Mouse (Mus musculus): ENCODE measurements around the gene Nutf2.
A peak's percentile ranks its signal among the peaks of the same experiment; 100 is the strongest.
"Not testable (repeated sequence)": the region's sequence is repeated elsewhere in the genome, so short reads cannot be mapped to it uniquely, and the experiment has no call there.

The Nutf2 gene

DNA sequence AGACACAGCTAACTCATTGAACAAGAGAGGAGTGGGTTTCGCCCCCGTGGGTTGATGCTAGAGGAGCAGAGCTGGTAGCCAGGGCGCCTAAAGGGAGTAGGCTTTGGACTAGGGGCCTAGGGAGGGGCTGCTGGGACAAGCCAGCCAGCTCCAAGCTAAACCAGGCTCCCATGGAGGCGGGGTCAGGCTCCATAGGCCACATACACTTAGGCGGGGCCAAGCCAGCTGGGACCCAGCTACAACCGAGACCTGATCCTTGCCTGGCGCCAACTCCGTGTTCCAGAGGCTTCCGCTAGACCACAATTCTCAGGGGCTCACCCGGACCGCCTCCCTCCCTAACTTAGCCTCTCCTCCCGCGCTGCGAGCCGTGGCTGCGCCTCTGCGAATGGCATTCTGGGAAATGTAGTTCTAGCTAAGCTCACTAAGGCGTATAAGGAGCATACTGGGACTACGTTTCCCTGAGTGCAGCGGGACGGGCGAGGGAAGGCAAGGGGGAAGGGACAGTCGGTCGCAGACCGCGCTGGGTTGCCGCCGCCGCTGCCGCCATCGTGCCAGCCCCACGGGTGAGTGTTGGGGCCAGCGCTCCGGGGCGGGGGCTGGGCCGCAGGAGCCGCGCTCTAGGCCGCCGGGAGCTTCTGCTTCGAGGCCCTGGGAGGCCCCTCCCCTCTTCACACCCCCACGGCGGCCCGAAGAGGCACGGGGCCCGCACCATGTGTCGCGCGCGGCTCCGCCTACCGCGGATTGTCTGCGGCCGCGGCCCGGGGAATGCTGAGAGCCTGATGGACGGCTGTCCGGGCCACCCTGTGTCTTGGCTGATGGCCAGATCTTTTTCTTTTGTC, at the start of gene Nutf2:
Gene Nutf2, plus strand, starts transcription at position 438 of the 839 bp plus-strand sequence.
- peak; percentile 81 to 96 for DNase-seq (ENCODE audit: low spot score in 2 of 2)

DNA sequence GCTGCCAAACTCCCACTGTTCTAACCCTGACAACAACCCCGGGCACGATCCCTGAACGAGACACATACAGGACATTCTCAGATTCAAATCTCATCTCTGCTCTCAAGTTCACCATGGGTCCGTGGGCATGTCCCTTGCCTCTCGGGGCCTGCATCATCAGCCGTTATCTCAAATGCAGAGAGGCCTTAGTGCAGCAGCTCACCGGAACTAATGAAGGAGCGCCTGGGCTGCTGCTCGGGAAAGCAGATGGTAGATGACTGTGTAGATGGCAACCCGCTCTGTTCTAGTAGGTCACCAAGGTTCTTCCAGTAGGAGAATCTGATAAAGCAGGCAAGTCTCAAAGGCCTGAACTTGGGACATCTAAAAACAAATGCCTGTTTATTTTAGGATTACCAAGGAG, 49.3 kb upstream of the Nutf2 start:
- no peak for DNase-seq (ENCODE audit: low spot score in 2 of 2)

DNA sequence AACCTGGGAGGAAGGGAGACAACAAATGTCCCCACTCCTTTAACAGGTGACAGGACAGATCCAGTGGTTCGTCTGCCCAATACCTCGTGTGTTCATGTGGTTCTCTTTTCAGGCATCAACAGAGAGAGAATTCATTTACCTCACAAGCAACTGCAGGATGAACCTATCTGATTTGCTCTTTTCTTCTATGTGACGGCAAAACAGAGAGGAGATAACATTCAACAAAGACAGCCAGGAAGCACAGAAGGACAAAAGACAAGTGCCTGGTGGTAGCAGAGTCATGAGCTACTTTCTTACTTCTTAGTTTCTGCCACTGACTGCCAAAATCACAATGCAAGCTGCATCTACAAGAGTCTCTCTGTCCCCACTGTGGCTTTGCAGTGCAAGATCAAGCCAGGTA, 48.8 kb upstream of the Nutf2 start:
- DNase-seq (ENCODE audit: low spot score in 2 of 2) = no peak

DNA sequence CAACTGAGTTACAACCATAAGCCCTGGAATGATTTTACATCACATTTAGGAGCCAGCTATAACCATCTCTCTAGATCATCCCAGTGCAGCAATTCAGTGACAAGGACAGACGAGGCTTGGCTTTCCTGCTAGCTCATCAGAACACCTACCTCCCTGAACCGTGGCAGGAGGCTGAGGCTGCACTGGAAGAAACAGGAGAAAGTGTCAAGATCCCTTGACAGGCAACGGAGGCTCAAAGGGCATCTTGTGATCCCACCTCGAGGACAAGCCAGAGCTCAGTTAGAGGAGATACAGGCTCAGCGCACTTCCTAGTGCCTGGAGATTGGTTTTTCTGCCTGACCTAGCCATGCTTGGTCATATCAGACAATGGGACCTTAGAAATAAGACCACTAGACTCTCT, 47.9 kb upstream of the Nutf2 start:
- no peak for DNase-seq (ENCODE audit: low spot score in 2 of 2)

DNA sequence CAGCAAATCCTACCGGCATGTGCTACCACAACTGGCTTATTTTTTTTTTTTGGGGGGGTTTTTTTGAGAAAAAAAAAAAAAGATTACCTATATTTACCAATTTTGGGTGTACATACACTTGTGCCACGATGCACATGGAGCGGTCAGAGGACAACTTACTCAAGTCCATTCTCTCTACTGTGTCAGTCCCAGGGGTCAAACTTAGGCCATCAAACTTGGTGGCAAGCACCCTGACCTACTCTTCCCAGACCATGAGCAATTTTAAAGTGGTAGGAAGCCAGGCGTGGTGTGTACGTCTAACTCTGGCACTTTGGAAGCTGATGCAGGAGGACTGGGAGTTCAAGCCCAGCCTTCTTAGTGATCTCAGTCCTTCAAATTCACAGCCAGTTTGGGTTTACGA, 47.1 kb upstream of the Nutf2 start:
- DNase-seq (ENCODE audit: low spot score in 2 of 2) = no peak

DNA sequence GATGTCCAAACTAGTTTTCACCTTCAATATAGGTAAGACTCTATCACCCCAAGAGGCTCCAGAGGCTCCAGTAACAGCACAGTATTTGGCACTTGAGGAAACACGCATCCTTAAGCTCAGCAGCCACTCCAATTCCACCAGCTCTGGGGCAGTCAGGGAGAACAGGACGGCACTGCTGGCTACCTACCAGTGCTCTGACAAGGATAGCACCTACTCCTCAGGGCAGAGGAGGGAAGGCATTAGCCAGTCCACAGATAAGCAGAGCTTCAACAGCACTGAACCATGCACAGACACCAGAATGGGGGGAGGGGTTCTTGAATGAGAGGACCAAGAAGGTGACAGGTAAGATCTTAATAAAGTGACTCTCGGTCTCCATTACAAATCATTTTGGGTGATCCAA, 40.7 kb upstream of the Nutf2 start:
- no peak for DNase-seq (ENCODE audit: low spot score in 2 of 2)

DNA sequence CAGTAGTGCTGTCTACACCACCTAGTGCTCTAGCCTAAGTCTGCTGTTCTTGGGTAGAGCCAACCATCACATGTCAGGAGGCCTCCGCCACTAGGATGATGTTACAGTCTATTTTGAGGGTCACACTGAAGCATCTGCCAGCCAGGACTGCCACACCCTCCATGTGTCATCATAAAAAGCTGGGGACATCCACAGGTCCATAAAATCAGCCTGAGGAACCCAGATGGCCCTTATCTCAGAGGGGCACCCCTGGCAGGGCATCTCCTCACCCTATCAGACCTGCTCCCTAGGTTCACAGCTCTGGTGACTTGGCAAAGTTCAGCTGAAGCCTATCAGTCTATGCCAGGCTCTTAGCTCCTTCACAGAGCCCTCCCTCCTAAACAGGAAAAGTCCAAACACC, 39.5 kb upstream of the Nutf2 start:
- DNase-seq (ENCODE audit: low spot score in 2 of 2) = no peak

DNA sequence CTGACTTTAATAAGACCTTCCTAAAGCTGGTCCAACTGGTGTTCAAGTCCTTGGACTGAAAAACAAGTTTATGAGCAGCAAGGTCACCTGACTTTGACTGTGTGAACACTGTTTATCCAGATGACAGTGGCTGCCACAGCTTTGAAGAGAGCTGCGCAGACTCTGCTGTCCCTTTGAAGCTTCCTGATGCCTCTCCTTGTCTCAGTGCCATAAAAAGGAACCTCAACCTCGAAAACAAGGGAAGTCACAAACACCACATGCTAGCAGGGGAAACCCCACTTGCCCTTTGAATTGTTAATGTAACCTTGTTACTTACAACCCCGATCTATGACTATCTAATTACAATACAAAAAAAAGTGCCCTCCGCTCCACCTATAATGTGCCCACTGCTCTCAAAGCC, 34.9 kb upstream of the Nutf2 start:
- DNase-seq (ENCODE audit: low spot score in 2 of 2) = no peak

DNA sequence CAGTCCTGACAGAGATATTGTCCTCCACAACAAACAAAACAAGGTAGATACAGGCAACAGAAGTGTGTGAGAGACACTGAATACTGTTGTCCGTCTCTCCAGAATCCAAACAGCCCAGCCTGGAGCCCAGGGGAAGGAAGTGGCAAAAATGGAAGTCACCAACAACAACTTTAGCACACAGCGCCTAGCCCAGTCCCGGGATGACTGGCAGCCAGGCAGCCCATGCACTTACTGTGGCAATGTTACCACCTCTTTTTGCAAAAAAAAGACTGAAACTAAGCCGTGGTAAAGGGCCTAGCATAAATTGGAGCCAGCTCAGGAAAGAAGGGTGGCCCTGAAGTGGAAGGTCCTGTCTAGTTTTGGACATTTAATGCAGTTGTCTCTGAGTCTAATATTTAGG, 34.0 kb upstream of the Nutf2 start:
- no peak for DNase-seq (ENCODE audit: low spot score in 2 of 2)

DNA sequence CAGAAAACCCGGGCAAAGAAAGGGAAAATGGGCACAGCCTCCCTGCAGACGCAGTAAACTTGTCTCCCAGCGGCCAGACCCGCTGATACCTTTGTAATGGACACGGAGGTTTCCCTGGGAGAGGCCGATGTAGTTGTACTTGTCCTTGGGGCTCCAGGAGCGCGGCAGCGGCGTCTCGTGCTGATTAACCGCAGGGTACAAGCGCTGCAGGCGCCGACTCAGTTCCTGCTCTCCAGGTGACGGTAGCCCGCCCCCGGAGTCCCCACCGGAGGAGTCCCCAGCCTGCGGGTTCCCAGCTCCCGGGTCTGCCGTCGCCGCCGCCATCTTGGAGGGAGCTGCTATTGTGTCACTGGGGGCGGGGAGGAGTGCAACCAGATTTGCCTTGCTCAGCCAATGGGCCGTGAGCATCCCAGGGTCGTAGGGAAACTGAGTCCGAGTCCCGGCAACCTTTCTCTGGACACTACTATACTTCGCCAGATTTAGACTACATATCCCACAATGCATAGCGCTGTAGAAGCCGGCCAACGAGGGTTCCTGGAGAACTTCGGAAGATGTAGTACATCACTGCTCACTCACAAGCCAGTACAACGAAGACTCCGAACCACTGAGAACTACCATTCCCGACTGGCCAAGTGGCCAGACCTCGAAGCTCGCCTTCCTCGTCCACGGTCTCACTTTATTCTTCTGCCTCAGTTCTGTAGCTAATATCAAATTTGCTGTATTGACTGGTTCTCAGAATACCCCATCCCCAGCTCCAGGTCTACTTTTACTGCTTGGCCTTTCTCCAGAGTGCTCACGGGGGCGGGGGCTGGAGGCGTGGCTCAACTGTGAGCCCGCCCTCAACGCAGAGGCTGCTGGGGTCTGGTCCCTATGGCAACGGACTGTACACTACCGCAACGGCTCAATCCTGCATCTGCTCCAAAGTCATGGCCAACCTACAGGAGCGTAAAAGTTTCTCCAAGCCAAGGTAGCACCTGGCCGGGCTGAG, 33.2 kb upstream of the Nutf2 start, which contains the start of the genes Ranbp10 and Tsnaxip1:
Gene Ranbp10, minus strand, starts transcription at position 490 of the 988 bp plus-strand sequence.
Gene Tsnaxip1, plus strand, starts transcription at position 871 of the 988 bp plus-strand sequence.
- peak; percentile 90 to 95 for DNase-seq (ENCODE audit: low spot score in 2 of 2)

DNA sequence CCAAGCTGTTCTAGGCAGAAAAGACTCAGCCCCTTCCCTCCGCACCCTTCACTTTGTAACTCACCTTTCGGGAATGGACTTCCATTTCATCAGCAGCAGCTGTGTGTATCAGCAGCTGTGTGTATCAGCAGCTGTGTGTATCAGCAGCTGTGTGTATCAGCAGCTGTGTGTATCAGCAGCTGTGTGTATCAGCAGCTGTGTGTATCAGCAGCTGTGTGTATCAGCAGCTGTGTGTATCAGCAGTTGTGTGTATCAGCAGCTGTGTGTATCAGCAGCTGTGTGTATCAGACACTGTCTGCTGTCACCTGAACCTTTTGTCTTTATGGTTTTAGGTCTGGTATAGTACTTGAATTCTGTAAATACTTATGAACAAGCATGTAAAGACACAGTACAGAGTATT, 26.6 kb upstream of the Nutf2 start:
- not testable (repeated sequence) for DNase-seq (ENCODE audit: low spot score in 2 of 2)

DNA sequence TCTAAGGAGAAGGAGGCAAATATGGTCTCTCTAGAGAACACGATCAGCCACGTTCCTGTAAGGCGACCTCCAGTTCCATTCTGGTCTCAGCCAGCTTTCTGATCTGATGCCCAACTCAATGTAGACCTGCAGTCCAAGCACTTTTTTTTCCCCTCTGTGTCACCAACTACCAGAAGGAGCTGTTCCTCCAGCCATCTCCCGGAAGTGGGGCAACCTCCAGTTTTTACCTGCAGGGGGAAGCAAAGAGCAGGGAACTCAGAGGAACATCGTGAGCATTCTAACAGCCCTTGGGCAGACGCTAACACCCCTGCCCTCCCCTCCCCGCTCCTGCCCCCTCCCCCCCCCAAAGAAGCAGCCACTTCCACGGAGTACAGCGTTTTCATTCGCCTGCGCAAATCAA, 25.1 kb upstream of the Nutf2 start:
- peak; percentile 62 to 78 for DNase-seq (ENCODE audit: low spot score in 2 of 2)

DNA sequence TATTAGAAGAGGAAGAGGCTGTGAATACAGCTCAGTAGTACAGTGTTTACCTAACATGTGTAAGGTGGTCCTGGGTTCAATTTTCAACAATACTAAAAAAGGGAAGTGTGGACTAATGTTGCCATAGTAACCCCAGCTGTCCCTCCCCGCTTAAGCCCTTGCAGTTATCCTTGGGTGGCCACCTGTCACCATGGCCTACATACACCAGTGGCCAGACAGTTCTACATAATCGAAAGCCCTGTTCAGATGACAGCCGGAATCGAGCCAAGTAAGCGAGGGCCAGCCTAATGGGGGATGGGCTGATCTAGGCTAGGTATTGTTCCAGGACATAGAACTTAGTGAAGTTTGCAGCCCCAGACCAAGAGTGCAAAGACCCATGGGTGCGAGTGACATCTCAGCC, 23.4 kb upstream of the Nutf2 start:
- no peak for DNase-seq (ENCODE audit: low spot score in 2 of 2)

DNA sequence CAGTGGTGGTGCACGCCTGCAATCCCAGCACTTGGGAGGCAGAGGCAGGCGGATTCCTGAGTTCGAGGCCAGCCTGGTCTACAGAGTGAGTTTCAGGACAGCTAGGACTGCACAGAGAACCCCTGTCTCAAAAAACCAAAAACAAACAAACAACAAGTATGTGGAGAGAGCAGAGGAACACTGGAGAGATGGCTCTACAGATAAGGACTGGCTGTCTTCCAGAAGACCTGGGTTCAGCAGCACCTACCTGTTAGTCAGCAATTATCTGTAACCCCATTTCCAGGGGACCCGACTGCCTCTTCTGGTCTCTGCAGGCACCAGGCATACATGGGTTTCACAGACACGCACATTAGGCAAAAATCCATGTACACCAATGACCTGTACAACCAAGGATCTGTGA, 21.2 kb upstream of the Nutf2 start:
- no peak for DNase-seq (ENCODE audit: low spot score in 2 of 2)

DNA sequence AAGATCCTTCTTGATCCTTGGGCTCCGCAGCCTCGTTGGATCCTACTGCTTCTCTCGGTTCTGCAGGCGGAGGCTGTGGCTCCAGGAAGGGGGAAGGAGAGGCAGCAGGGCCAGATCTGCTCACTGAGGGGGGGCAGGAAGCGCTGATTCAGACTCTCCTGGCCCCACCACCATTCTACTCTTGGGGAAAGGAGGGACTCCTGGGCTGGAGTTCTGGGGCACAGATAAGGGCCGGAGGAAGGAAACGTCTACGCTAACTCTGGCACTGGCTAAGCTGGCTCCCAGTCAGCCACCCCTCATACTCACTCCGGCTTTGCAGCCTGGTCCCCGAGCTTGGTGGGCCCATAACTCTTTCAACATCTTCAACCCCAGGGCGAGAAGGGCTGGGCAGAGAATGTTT, 13.7 kb upstream of the Nutf2 start:
- no peak for DNase-seq (ENCODE audit: low spot score in 2 of 2)

DNA sequence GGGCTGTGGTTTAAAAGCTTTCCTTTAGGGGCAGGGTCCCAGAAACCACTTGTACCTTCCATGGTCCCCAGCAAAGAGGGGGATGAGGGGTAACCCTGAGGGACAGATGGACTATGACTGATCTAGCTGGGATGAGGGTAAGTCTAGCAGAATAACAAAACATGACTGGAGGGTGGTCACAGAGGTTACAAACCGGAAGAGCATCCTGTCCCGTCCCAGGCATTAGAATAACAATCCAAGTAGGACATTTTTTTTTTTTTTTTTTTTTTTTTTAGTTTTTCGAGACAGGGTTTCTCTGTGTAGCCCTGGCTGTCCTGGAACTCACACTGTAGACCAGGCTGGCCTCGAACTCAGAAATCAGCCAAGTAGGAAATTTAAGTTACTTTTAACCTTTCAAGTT, 10.4 kb upstream of the Nutf2 start:
- DNase-seq (ENCODE audit: low spot score in 2 of 2) = no peak

DNA sequence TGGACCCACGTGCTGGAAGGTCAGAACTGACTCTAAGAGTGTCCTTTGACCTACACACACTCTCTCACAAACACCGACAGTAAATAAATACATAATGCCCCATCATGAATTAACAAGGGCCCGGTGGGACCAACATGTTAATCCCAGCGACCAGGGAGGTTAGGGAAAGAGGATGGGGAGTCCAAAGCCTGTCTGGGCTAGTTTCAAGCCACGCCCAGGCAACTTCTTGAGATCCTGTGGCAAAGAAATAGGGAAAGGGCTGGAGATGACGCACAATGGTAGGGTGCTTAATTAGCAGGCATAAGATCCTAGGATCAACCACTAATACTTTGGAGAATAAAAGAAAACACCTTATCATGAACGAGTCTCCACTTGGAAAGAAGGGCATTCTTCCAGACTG, 9.8 kb upstream of the Nutf2 start:
- DNase-seq (ENCODE audit: low spot score in 2 of 2) = no peak

DNA sequence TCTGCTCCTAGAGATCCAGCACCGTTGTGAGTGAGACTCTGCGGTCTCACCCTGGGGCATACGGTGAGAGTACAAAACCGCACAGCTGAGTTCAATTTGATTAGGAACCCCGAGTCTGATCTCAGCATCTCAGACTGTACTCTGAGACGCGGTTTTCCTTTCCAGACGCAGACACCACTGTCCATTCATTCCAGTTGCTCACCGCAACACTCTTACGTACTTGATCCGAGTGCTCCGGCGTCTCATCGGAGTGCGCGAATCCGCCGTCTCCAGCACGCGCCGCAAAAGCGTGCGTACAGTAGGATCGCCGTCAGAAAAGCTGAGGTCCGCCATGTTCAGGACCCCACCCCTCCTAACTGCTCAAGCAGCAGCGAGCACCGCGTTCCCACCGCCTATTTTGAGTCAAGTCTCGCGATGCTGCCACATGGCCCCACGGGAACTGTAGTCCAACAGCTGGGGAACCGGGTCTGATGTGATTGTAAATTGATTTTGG, 8.7 kb upstream of the Nutf2 start:
- DNase-seq (ENCODE audit: low spot score in 2 of 2) = peak; percentile 80 to 88

DNA sequence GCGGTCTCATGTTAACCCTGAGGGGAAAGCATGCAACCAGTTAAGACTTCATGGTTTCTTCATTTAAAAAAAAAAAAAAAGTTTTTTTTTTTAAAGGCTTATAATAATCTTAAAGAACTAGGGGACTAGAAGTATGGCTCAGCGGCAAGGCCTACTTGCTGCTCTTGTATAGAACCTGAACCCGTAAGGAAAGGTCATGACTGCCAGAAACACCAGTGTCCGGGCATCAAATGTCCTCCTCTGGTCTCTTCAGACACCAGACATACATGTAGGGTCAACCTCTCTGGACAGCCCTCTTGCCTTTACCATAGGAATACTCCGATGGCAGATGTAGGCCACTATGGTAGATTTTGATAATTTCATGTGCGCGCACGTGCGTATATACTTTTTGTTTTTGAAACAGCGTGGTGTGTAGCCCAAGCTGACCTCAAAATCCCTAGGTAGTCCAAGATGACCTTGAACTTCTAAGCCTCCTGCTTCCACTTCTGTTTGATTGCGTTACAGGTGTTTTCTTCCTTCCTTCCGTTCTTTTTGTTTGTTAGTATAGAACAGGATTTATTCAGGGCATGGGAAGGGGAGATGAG, 8.1 kb upstream of the Nutf2 start:
- no peak for DNase-seq (ENCODE audit: low spot score in 2 of 2)

DNA sequence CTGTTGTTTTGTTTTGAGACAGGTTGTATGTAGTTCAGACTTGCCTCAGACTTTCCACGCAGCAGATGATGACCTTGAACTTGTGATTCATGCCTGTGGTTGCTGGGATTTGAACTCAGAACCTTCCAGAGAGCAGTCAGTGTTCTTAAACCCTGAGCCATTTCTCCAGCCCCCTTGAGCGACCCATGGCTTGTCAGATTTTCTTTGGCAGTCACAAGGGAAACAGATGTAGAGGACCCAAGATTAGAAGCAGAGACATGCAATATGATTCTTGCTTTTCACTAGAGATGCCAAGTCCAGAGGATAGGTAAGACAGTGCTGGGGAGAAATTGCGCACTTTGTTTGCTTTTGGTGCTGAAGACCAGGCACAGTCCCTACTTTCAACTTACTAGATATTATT, 7.2 kb upstream of the Nutf2 start, which contains the start of gene Cenpt:
Gene Cenpt, minus strand, starts transcription at position 101 of the 400 bp plus-strand sequence.
- no peak for DNase-seq (ENCODE audit: low spot score in 2 of 2)

DNA sequence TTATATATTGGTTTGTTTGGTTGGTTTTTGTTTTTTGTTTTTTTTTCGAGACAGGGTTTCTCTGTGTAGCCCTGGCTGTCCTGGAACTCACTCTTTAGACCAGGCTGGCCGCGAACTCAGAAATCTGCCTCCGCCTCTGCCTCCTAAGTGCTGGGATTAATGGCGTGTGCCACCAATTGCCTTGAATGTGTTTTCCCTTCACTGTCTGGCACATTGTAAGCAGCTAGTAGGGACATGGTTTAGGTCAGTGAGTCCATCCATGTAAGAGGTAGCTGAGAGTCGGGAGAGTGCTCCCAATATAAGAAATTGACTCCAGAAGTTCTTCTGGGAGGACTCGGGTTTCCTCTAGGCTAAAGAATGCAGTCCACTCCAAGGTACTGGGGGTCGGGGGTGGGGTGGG, 6.1 kb upstream of the Nutf2 start:
- DNase-seq (ENCODE audit: low spot score in 2 of 2) = no peak

DNA sequence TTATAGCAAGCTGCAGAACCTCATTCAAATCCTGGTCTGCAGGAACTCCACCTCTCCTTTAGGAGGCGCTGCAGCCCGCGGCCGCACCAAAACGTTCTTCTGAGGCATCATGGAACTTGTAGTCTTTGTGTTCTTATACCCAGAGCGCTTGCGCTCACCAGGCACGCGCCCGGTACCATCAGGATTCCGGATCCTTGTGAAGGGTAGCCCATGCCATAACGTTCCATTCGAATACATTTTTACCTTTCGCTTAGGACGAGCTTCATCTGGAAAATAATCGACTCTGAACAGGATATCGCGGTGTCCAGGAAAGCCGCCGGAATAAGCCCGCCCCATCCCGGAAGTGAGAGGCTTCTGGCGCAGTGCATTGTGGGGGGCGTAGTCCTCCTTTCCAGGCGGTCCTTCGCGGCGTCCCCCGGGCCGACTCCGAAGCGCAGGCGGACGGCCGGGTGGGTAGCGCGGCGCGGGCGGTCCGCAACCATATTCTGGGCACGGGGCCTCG, 5.6 kb upstream of the Nutf2 start, which contains the start of gene Thap11:
Gene Thap11, plus strand, starts transcription at position 418 of the 502 bp plus-strand sequence.
- DNase-seq (ENCODE audit: low spot score in 2 of 2) = peak; percentile 86 to 92

Measured in urinary bladder, adult 18-20 months (tissue).